Mouse (Mus musculus) adrenal gland, postnatal 25 days (tissue): Measurements from ENCODE around the gene Prpsap1. TPM values are rescaled to one million over a fixed set of nuclear protein-coding genes. Genes with fewer than 3 reads are reported as not detected.

Experiments used
- DNase-seq: peaks from one replicate; pipeline ENCODE4 v3.0.0; 2021; ENCODE audit warnings: mixed read lengths
- long read RNA-seq: library from polyadenylated mRNA; stranded (forward); transcript quantifications from one replicate; pipeline ENCODE4 v2.0.0, GENCODE M21; 2021
- total RNA-seq: library from RNA; stranded (reverse); gene quantifications from 2 replicates; pipeline ENCODE4 v1.2.3, GENCODE M21; 2021

The Prpsap1 gene
- total RNA-seq = 112 TPM in 2 replicates
- long read RNA-seq, transcript Prpsap1-201 (10 exons, 1,841 nt) = major isoform, 83 of 103 reads
- long read RNA-seq, transcript Prpsap1-209 (9 exons, 1,691 nt) = minor isoform, 5 of 103 reads
- long read RNA-seq, partial matches to known transcripts = 3 of 103 reads
- long read RNA-seq, other reads (novel, unspliced or antisense) = 7 of 103 reads

DNA sequence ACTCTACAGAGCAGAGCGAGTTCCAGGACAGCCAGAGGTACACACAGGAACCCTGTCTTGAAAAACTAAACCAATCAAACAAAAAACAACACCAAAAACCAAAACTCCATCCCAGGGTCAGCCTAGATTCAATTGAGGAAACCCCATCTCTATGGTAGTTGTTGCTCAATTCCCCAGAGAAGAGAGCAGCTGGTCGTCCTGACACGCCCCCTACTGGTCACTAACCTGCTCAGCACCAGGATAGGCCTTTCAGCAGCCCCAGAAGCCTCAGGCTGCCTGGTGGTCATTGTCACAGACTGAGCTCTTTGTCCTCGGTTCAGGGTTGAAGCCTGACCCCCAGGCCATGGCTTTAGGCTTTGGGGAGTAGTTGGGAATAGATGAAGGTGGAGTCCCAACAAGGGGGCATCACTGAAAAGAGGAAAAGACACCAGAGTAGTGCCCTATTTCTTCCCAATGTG is at the start of gene Prpsap1:
Gene Prpsap1 (minus strand): TSS at position 408 of the 458 bp plus-strand sequence.
- DNase-seq = peak; percentile 54

- DNase-seq = no peak
These were observed 49.1 kb upstream of the Prpsap1 start for GRCm38 (mm10) chr11:116543110-116543509.

DNA sequence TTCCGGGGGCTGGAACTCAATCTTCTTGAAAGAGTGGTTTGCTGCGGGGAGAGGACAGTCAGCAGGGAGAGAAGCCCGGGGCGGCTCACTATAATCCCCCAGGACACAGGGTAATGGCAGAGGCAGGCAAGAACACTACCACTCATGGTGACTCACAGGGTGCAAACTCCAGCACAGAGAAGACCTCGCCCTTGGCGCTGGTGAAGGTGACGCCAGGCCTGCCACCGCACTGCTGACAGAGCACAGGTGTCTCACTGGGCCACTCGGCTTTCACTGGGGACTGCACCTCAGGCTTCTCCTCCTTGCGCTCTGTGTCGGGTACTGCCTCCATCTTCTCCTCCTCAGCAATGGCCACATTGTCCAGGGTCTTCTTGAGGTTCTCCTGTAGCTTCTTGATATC is 47.2 kb upstream of the Prpsap1 start:
- DNase-seq = no peak

GRCm38 (mm10) chr11:116538142-116538735 is 44.2 kb upstream of the Prpsap1 start:
- DNase-seq = no peak

DNA sequence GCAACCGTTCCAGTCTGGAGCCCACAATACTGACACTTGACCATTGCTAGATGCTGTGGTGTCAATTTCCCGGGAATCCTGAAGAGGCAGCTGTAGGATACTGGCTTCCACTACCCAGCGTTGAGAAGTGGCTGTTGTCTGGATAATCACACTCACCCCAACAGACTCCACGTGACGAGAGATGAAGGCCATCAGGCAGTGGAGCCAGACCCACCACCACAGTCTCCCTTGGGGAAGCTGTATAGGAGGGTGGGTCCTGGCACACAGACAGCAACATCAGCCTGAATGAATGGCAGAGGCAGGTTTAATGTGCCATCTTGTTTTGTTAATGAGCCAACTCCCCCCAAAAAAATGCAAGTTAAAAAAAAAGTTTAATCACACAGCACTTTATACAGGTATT is 43.4 kb upstream of the Prpsap1 start:
- DNase-seq = no peak

GRCm38 (mm10) chr11:116536685-116537084 is 42.7 kb upstream of the Prpsap1 start:
- no peak for DNase-seq

DNA sequence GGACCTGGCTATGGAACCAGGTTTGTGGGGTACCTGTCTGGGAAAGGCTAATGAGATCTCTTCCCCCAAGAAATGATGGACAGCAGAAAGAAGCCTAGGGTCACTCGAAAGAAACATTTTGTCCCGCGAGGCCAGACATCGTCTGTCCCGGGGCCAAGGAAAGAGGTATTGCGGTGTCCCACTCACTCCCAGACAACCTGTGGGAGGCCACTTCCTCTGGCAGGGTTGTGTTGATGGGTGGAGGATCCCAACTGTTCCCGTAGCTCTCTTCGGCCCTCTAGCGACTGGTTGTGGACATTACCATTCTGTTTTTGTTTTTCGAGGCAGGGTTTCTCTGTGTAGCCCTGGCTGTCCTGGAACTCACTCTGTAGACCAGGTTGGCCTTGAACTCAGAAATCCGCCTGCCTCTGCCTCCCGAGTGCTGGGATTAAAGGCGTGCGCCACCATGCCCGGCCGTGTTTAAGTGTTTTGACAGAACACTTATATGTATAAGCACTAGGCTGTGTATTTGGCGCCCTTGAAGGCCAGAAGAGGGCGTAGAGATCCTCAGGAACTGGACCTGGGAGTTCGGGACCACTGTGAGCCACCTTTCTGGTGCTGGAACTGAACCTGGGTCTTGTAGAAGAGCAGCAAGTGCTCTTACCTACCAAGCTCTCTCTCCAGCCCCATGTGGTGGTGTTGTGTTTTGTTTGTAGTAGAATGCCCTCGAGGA is 40.3 kb upstream of the Prpsap1 start:
- DNase-seq = peak; percentile 56

GRCm38 (mm10) chr11:116533341-116534153 is 39.5 kb upstream of the Prpsap1 start:
- peak; percentile 26 for DNase-seq

- DNase-seq = peak; percentile 64
These were observed 38.9 kb upstream of the Prpsap1 start for GRCm38 (mm10) chr11:116532810-116533338.

DNA sequence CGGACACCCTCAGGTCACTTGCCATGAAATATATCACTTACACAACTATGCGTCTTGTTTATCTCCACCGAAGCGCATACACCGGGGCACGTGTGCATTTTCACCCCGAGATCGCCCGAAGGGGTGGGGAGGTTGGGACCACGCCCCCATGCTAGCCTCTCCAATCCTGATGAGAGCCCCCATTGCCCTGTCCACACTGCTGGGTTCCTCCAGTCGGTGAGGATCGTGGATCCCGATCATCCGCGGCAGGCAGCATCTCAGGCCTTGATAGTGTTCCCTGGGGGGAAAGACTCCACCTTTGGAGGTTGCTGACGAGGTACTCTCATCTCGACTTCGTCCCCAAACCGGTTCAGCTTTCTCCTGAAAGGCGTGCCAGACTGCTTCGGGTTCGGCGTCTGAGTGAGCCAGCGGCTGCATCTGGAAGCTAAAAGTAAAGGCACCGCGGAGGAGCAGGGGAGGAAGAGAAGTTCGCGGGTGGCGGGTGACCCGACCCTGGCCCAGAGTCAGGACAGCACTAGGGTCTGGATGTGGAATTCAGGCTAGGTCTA is 38.3 kb upstream of the Prpsap1 start:
- DNase-seq = no peak

DNA sequence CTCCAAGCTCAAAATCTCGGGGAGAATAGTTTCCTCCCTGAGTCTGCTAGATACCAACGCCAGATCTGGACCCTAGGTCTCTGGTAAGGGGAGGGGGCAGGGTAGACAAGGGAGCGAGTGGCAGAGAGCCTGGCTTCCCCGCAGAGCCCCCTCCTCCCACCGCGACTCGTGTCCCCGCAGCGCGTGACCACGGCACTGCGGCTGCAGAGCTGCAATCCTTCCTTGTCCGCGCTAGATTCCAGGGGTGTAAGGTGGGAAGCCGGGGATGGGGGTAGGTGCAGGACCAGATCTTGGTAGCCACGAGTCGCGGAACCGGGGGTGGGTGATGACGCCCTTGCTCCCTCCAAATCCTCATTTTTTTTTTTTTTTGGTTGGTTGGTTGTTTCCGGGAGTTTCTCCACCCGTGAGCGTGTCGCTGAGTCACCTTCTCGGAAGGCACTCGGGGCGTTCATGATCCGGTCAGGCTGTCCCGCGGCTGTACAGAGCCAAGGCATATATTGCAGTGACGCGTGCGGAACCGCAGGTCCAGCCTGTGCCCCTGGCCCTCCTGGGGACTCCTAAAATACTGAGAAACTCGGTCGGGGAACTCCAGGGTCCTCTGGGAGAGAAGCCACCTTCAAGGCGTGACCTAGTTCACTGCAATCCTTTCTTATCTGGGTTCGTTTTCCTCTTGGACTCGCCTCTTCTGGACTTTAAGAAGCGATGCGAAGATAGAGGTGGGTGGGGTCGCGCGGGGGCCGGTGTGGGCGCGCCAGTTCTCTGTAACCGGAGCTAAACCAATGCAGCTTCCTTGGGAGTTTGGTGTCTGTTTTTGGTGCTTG is 37.6 kb upstream of the Prpsap1 start:
- DNase-seq = no peak

- no peak for DNase-seq
These were observed 36.5 kb upstream of the Prpsap1 start, which contains the start of gene Sphk1 for GRCm38 (mm10) chr11:116530187-116531147. Sphk1 (plus strand) TSS chr11:116530925.

- no peak for DNase-seq
These were observed 34.8 kb upstream of the Prpsap1 start for GRCm38 (mm10) chr11:116528636-116529320.

GRCm38 (mm10) chr11:116523699-116524189 is 29.7 kb upstream of the Prpsap1 start:
- DNase-seq = no peak

GRCm38 (mm10) chr11:116522886-116523698 is 29.1 kb upstream of the Prpsap1 start:
- DNase-seq = peak; percentile 48

GRCm38 (mm10) chr11:116522046-116522445 is 28.0 kb upstream of the Prpsap1 start:
- no peak for DNase-seq

GRCm38 (mm10) chr11:116521143-116521542 is 27.1 kb upstream of the Prpsap1 start:
- no peak for DNase-seq

- no peak for DNase-seq
These were observed 24.5 kb upstream of the Prpsap1 start for GRCm38 (mm10) chr11:116518482-116518881.
